Mouse (Mus musculus) activated CD4-positive, CD25-positive, alpha-beta regulatory T cell, adult 4 months (primary cell): ENCODE data around the gene Rest. TPM values are rescaled to one million over a fixed set of nuclear protein-coding genes. Genes with fewer than 3 reads are reported as not detected.

Experiments used
- ATAC-seq: one replicate; pipeline ENCODE4 v1.8.0; 2017
- polyA plus RNA-seq, 2 experiments: library from polyadenylated mRNA; unstranded; fragments of 100-300 nt; shearing (Covaris generic); gene quantifications; one replicate each; pipeline ENCODE4 v1.2.1; 2017

Gene Rest
- polyA plus RNA-seq, 2 experiments from 2014 or later, result 16.3 to 17.6 TPM

GRCm38 (mm10) chr5:77266066-77266885, 985 bp downstream of the Rest start:
- peak; percentile 50 for ATAC-seq

- ATAC-seq, result no peak
Measured at GRCm38 (mm10) chr5:77266886-77267401, 1.7 kb downstream of the Rest start.

- no peak for ATAC-seq
Measured at GRCm38 (mm10) chr5:77267441-77267840, 2.1 kb downstream of the Rest start.

- ATAC-seq, result no peak
Measured at GRCm38 (mm10) chr5:77267957-77268624, 2.8 kb downstream of the Rest start.

GRCm38 (mm10) chr5:77269399-77269798, 4.1 kb downstream of the Rest start:
- no peak for ATAC-seq

- peak; percentile 77 for ATAC-seq
Measured at GRCm38 (mm10) chr5:77273151-77273550, 7.9 kb downstream of the Rest start.

- ATAC-seq, result peak; percentile 61
Measured at GRCm38 (mm10) chr5:77275950-77276349, 10.7 kb downstream of the Rest start.

- ATAC-seq, result no peak
Measured at GRCm38 (mm10) chr5:77277204-77277603, 11.9 kb downstream of the Rest start.

GRCm38 (mm10) chr5:77281518-77282174, 16.4 kb downstream of the Rest start:
- no peak for ATAC-seq

- no peak for ATAC-seq
Measured at GRCm38 (mm10) chr5:77282242-77282641, 17.0 kb downstream of the Rest start.

GRCm38 (mm10) chr5:77285685-77286084, 20.4 kb downstream of the Rest start:
- peak; percentile 50 for ATAC-seq

- ATAC-seq, result no peak
Measured at GRCm38 (mm10) chr5:77286904-77287303, 21.6 kb downstream of the Rest start.

GRCm38 (mm10) chr5:77287901-77288300, 22.6 kb downstream of the Rest start:
- no peak for ATAC-seq

GRCm38 (mm10) chr5:77289686-77290085, 24.4 kb downstream of the Rest start:
- no peak for ATAC-seq

GRCm38 (mm10) chr5:77290606-77291005, 25.3 kb downstream of the Rest start:
- ATAC-seq, result no peak

GRCm38 (mm10) chr5:77292803-77293522, 27.7 kb downstream of the Rest start:
- no peak for ATAC-seq

GRCm38 (mm10) chr5:77299486-77299885, 34.2 kb downstream of the Rest start:
- ATAC-seq, result no peak

GRCm38 (mm10) chr5:77301296-77301903, 36.1 kb downstream of the Rest start:
- no peak for ATAC-seq

- ATAC-seq, result no peak
Measured at GRCm38 (mm10) chr5:77307821-77308553, 42.7 kb downstream of the Rest start.

GRCm38 (mm10) chr5:77309051-77309906, 44.0 kb downstream of the Rest start:
- peak; percentile 43 for ATAC-seq
